16 mouse cellular contexts compared by ENCODE assay signal in the genomic region with DNA sequence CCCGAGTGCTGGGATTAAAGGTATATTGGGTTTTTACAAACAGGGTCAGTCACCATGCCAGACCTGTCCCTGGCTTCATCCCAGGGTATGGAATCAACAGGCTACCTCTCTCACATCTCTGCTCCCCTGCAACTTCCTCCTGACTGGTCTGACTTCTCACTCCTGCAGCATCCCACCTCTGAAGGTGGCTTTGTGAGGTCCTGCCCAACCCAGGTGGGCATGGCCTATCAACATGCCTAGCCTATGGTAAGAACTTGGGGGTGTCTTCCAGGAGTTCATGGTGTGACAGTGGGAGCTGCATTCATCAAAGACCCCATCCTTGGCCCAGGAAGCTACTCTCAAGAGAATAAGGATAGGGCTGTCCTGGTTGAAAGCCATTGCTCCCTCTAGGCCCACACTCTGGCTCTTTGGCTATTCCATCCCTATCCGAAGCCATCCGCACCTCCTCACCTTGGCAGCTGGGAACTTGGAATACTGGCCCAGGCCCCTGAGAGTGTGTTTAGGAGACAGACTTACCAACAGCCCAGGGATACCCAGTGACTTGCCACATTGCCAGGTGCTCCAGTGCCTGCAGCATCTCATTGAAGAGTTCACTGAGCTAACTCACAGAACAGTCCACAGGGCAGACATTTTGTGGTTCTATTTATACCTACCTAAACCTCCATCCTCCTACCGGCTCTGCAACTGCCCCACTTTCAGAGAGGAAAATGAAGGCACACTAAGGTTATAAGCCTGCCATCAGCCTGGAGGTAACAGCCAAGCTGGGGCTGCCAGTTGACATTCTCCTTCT. TPM values are rescaled to one million over a fixed set of nuclear protein-coding genes. Genes with fewer than 3 reads are reported as not detected.
DNase-seq lines count a peak whose midpoint lies in the region; ATAC-seq lines count a peak whose summit lies in the region.
"Had no signal": no experiment of that assay in that cellular context is flagged by ENCODE, and none has a peak within 500 bp of the region (broad histone marks: within the 10 kb centered on the region; RNA-seq: fewer than 3 reads in every experiment).

No protein-coding gene starts in this region.

- H3K4me2 ChIP-seq in hindbrain, embryonic 16.5 days (ENCODE audit: low read length): no peak overlapping the region
- no peak overlapping the region for H3K4me2 ChIP-seq in hindbrain, embryonic 11.5 days (replicated peaks; ENCODE audit: low read depth, low read length)
- H3K4me2 ChIP-seq: forebrain, embryonic 13.5 days; limb, embryonic 15.5 days had no signal

- H3K27ac ChIP-seq in hindbrain, embryonic 16.5 days (ENCODE audit: low read depth, low read length): peak overlapping the region; percentile 55; the same call in 1 of the 2 replicates
- H3K27ac ChIP-seq in hindbrain, embryonic 11.5 days (ENCODE audit: low read depth, low read length): no peak overlapping the region
- H3K27ac ChIP-seq: limb, embryonic 15.5 days had no signal

- no peak for ATAC-seq in hindbrain, embryonic 16.5 days
- no peak for ATAC-seq in hindbrain, embryonic 11.5 days (ENCODE audit: low FRiP score)
- ATAC-seq: forebrain, embryonic 13.5 days; liver, postnatal 0 days had no signal

- peak; percentile 56 for DNase-seq in cerebellum, adult 11-12 months
- DNase-seq in cerebellum, postnatal 4 days (ENCODE audit: low spot score in 2 of 2): no peak
- DNase-seq in heart, adult 11 months: peak; percentile 92
- no peak for DNase-seq in heart, postnatal 10 days
- DNase-seq in hindbrain, embryonic 11.5 days (ENCODE audit: low spot score): no peak
- peak; percentile 54 for DNase-seq in cerebellum, adult 9-11 months
- DNase-seq in thymus, postnatal 4 days: no peak
- DNase-seq: gastrocnemius, postnatal 10 days; kidney, adult 18-20 months; liver, postnatal 0 days; right cerebral cortex, adult 18-20 months; spleen, adult 18-20 months; thymus, postnatal 14 days had no signal

- H3K4me3 ChIP-seq in hindbrain, embryonic 16.5 days (ENCODE audit: low read length): no peak overlapping the region
- H3K4me3 ChIP-seq in hindbrain, embryonic 11.5 days (ENCODE audit: low read depth, low read length): no peak overlapping the region
- H3K4me3 ChIP-seq: forebrain, embryonic 13.5 days; limb, embryonic 15.5 days had no signal

- WGBS in hindbrain, embryonic 16.5 days: 84% methylated on average over 4 of the region's 4 CpGs
- WGBS in hindbrain, embryonic 11.5 days: 82% methylated on average over 4 of the region's 4 CpGs

- peaks cover 8% of the 10 kb centered on the region; the same call in 1 of the 2 replicates for H3K27me3 ChIP-seq in hindbrain, embryonic 16.5 days (replicated peaks; ENCODE audit: control insufficient read depth, insufficient read depth, low read length)
- peaks cover 9% of the 10 kb centered on the region; the same call in 1 of the 2 replicates for H3K27me3 ChIP-seq in hindbrain, embryonic 11.5 days (ENCODE audit: control insufficient read depth, insufficient read depth, low read length)
- H3K27me3 ChIP-seq: limb, embryonic 15.5 days had no signal

- peak overlapping the region; percentile 11; the same call in 1 of the 2 replicates for H3K9ac ChIP-seq in hindbrain, embryonic 16.5 days (ENCODE audit: low read depth, low read length)
- no peak overlapping the region for H3K9ac ChIP-seq in hindbrain, embryonic 11.5 days (ENCODE audit: low read depth, low read length)
- H3K9ac ChIP-seq: forebrain, embryonic 13.5 days; limb, embryonic 15.5 days had no signal

- intact Hi-C loops in heart, postnatal 10 days (cut with DNase I): loop anchor here (10.0 kb wide), 1 partner anchor 172 kb away; no protein-coding TSS in a partner anchor

- no peaks in the 10 kb centered on the region for H3K36me3 ChIP-seq in hindbrain, embryonic 16.5 days (ENCODE audit: control insufficient read depth, insufficient read depth, low read length)
- H3K36me3 ChIP-seq in hindbrain, embryonic 11.5 days (ENCODE audit: control insufficient read depth, insufficient read depth, low read length): no peaks in the 10 kb centered on the region

- no peaks in the 10 kb centered on the region for H3K9me3 ChIP-seq in hindbrain, embryonic 16.5 days (ENCODE audit: control insufficient read depth, low read length)
- no peaks in the 10 kb centered on the region for H3K9me3 ChIP-seq in hindbrain, embryonic 11.5 days (ENCODE audit: control insufficient read depth, low read length)
- H3K9me3 ChIP-seq: forebrain, embryonic 13.5 days; limb, embryonic 15.5 days had no signal

- peaks cover 35% of the 10 kb centered on the region for H3K4me1 ChIP-seq in hindbrain, embryonic 16.5 days (ENCODE audit: control insufficient read depth, insufficient read depth, low read depth, low read length)
- H3K4me1 ChIP-seq in hindbrain, embryonic 11.5 days (replicated peaks; ENCODE audit: control insufficient read depth, insufficient read depth, low read length): no peaks in the 10 kb centered on the region

RNA-seq across cellular contexts. Expression of a gene that starts 2.9 kb away (rescaled TPM):
- 100 to 1,000 TPM; 112 to 117 TPM for total RNA-seq in heart, postnatal 10 days (2021)
- 37.7 and 38.8 TPM in 2 replicates for polyA plus RNA-seq in hindbrain, embryonic 16.5 days (2015; fragmentation: Nextera tagmentation; extraction: Ambion mirVana)
- polyA plus RNA-seq in hindbrain, embryonic 11.5 days (2014; fragmentation: Nextera tagmentation; extraction: Ambion mirVana): 20.3 and 27.4 TPM in 2 replicates

RNA-seq across cellular contexts. Expression of a gene that starts 25.6 kb away (rescaled TPM):
- 10 to 100 TPM; 45.2 to 88.0 TPM for total RNA-seq in heart, postnatal 10 days (2021)
- polyA plus RNA-seq in hindbrain, embryonic 16.5 days (2015; fragmentation: Nextera tagmentation; extraction: Ambion mirVana): 35.5 and 40.2 TPM in 2 replicates
- polyA plus RNA-seq in hindbrain, embryonic 11.5 days (2014; fragmentation: Nextera tagmentation; extraction: Ambion mirVana): 20.6 and 21.5 TPM in 2 replicates

RNA-seq across cellular contexts. Expression of a gene that starts 35.6 kb away (rescaled TPM):
- 1 to 10 TPM in 1 of 2 experiments, under 1 TPM in 1; 0.62 to 1.1 TPM for total RNA-seq in heart, postnatal 10 days (2021)
- polyA plus RNA-seq in hindbrain, embryonic 16.5 days (2015; fragmentation: Nextera tagmentation; extraction: Ambion mirVana): 0.56 and 0.85 TPM in 2 replicates
- 0.63 and 0.73 TPM in 2 replicates for polyA plus RNA-seq in hindbrain, embryonic 11.5 days (2014; fragmentation: Nextera tagmentation; extraction: Ambion mirVana)

Comparison
In these comparisons a context has a peak if more than half of its experiments do, and no peak if none do; other contexts are left out.
1. DNase-seq: peak in cerebellum, adult 11-12 months (single experiment), heart, adult 11 months (single experiment) and cerebellum, adult 9-11 months (single experiment); none in cerebellum, postnatal 4 days (0 of 2), heart, postnatal 10 days (0 of 2), hindbrain, embryonic 11.5 days (single experiment) and thymus, postnatal 4 days (single experiment).